Mouse (Mus musculus) layer of hippocampus, postnatal 36 days (tissue): ENCODE data around the gene Acvr1b. TPM values are rescaled to one million over a fixed set of nuclear protein-coding genes. Genes with fewer than 3 reads are reported as not detected.

Experiments
- DNase-seq, 2 experiments: peaks; one replicate each; pipeline ENCODE4 v3.0.0; 2022
- microRNA-seq, 2 experiments: library from miRNA; unstranded; fragments of <30 nt; microRNA quantifications; one replicate each; pipeline ENCODE4 v1.2.0; 2021
- total RNA-seq, 2 experiments: library from RNA; stranded (reverse); gene quantifications; 2 replicates each; pipeline ENCODE4 v1.2.3; 2021

The Acvr1b gene
- total RNA-seq, 2 experiments from 2014 or later = 85.2 to 88.5 TPM

GRCm38 (mm10) chr15:101251930-101252329, 78.1 kb downstream of the Acvr1b start:
- DNase-seq = no peak

GRCm38 (mm10) chr15:101252614-101253013, 78.7 kb downstream of the Acvr1b start:
- DNase-seq = no peak

GRCm38 (mm10) chr15:101253563-101253885, 79.7 kb downstream of the Acvr1b start:
- no peak for DNase-seq

- peak; percentile 75 to 78 for DNase-seq
Observed at GRCm38 (mm10) chr15:101253886-101254795, 80.3 kb downstream of the Acvr1b start, which contains the start of gene Nr4a1. Nr4a1 (plus strand) TSS chr15:101254269.

GRCm38 (mm10) chr15:101255842-101256462, 82.1 kb downstream of the Acvr1b start:
- DNase-seq = no peak

GRCm38 (mm10) chr15:101256463-101257206, 82.8 kb downstream of the Acvr1b start:
- DNase-seq = no peak

- no peak for DNase-seq
Observed at GRCm38 (mm10) chr15:101258420-101258819, 84.6 kb downstream of the Acvr1b start.

GRCm38 (mm10) chr15:101259922-101260321, 86.1 kb downstream of the Acvr1b start:
- DNase-seq = no peak

GRCm38 (mm10) chr15:101260387-101260786, 86.5 kb downstream of the Acvr1b start:
- DNase-seq = no peak

GRCm38 (mm10) chr15:101260874-101261622, 87.2 kb downstream of the Acvr1b start:
- no peak for DNase-seq

- no peak for DNase-seq
Observed at GRCm38 (mm10) chr15:101262502-101262901, 88.6 kb downstream of the Acvr1b start.

Small RNA genes within 50 kb of the gene (microRNA-seq; reads per million reads assigned to microRNA genes)
- gene Mir6962 = 4.5 to 4.7 reads per million in 2 experiments

Other genes starting within 250 kb of the Acvr1b start
- not detected for gene Gm47841, start 126.7 kb upstream of the Acvr1b start, total RNA-seq
- gene Fignl2, start 95.5 kb upstream of the Acvr1b start, total RNA-seq = 1 to 10 TPM; 1.1 to 1.2 TPM
- not detected for gene Ankrd33, start 58.3 kb upstream of the Acvr1b start, total RNA-seq
- gene Acvrl1, start 45.5 kb upstream of the Acvr1b start, total RNA-seq = 1 to 10 TPM; 7.5 to 8.9 TPM
- 10 to 100 TPM; 68.7 to 70.3 TPM for gene Grasp, start 50.1 kb downstream of the Acvr1b start, total RNA-seq
- gene Nr4a1, start 80.2 kb downstream of the Acvr1b start, total RNA-seq = 10 to 100 TPM; 53.8 to 63.8 TPM
- 10 to 100 TPM; 48.8 to 49.5 TPM for gene Atg101, start 110.2 kb downstream of the Acvr1b start, total RNA-seq
- under 1 TPM; 0.20 to 0.30 TPM for gene 6030408B16Rik, start 119.1 kb downstream of the Acvr1b start, total RNA-seq
- gene Krt80, start 196.1 kb downstream of the Acvr1b start, total RNA-seq = under 1 TPM in 1 of 2 experiments, not detected in 1; 0.46 TPM
- gene Krt7, start 237.0 kb downstream of the Acvr1b start, total RNA-seq = not detected